Mouse (Mus musculus) gastrocnemius, adult 8-10 months (tissue): Measurements from ENCODE around the gene Pole2. TPM values are rescaled to one million over a fixed set of nuclear protein-coding genes. Genes with fewer than 3 reads are reported as not detected.

Source experiments
- microRNA-seq: library from miRNA; unstranded; fragments of <30 nt; microRNA quantifications from one replicate; pipeline ENCODE4 v1.2.0, GENCODE M21; 2022
- total RNA-seq, 4 experiments: library from RNA; stranded (reverse); gene quantifications; 2 replicates each; pipeline ENCODE4 v1.2.4; 2022

Gene Pole2
- total RNA-seq, 4 experiments from 2014 or later: 0.15 to 0.27 (median 0.24) TPM; not detected in 1

Small RNA genes lying within 50 kb of the gene (microRNA-seq; reads per million reads assigned to microRNA genes)
- gene Gm47287: not detected
- not detected for gene Gm47295

Other genes starting within 250 kb of the Pole2 start
- 1,000 to 10,000 TPM in 2 of 4 experiments, 100 to 1,000 TPM in 2; 850 to 1,105 (median 983) TPM for gene Rps29, start 69.0 kb downstream of the Pole2 start, total RNA-seq
- not detected for gene Lrr1, start 59.4 kb downstream of the Pole2 start, total RNA-seq
- 100 to 1,000 TPM; 298 to 379 (median 321) TPM for gene Rpl36al, start 44.1 kb downstream of the Pole2 start, total RNA-seq
- gene Mgat2, start 44.0 kb downstream of the Pole2 start, total RNA-seq: 1 to 10 TPM; 5.6 to 8.5 (median 6.2) TPM
- 1 to 10 TPM; 1.9 to 3.9 (median 2.7) TPM for gene Gm49383, start 31.1 kb downstream of the Pole2 start, total RNA-seq
- gene Dnaaf2, start 29.8 kb downstream of the Pole2 start, total RNA-seq: under 1 TPM; 0.29 to 0.91 (median 0.54) TPM
- 1 to 10 TPM; 1.8 to 2.6 (median 2.1) TPM for gene Gm49384, start 23.9 kb downstream of the Pole2 start, total RNA-seq
- 10 to 100 TPM; 22.0 to 28.8 (median 24.8) TPM for gene Klhdc1, start 13.0 kb upstream of the Pole2 start, total RNA-seq
- gene Klhdc2, start 68.5 kb upstream of the Pole2 start, total RNA-seq: 100 to 1,000 TPM; 110 to 144 (median 128) TPM
- 10 to 100 TPM; 15.6 to 21.4 (median 17.5) TPM for gene Nemf, start 129.0 kb upstream of the Pole2 start, total RNA-seq
- gene Arf6, start 144.0 kb upstream of the Pole2 start, total RNA-seq: 10 to 100 TPM; 18.4 to 23.3 (median 21.9) TPM
- gene Gm9887, start 144.3 kb upstream of the Pole2 start, total RNA-seq: under 1 TPM in 1 of 4 experiments, not detected in 3; 0.49 TPM